8 mouse cellular contexts compared by ENCODE assay signal in the genomic region with DNA sequence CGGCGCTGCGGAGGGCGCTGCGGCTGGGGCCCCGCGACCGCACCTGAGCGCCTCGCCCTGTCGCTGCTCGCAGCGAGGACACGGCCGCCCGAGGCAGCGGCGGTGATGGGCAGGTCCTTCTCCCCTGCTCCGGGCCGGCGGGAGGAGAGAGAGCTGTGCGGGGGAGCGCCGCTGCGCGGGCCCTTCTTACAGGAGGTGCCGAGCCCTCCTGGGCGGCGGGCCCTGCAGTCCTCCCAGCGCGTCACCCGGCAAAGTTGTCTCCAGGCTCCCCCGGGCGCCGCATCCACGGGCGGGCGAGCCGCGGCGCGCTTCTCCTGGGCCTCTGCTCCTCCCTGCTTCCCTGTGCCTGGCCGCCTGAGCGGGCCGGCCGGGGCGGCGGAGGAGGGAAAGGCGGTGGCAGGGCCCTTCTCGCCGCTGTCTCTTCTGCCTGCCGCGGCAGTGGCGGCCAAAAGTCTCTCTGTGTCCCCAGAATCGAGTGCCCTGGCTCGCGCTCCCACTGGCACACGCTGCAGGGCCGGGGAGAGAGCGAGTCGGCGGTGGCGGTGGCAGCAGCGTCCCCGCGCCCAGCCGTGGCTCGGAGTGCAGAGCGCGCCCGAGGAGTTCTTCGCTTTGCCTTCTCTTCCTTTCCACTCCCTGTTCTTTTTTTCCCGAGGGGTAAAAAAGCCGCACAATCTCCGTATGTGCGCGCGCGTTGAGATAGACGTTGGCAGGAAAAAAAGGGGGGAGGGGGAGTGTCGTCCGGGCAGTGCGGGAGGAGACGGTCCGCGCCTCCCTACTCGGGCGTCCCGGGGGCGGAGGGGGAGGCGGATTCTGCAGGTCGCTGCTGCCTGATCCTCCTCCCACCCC. TPM values are rescaled to one million over a fixed set of nuclear protein-coding genes. Genes with fewer than 3 reads are reported as not detected.
A peak's percentile ranks its signal among the peaks of the same experiment; 100 is the strongest.
DNase-seq lines count a peak whose midpoint lies in the region; ATAC-seq lines count a peak whose summit lies in the region.

A gene (minus strand): TSS at position 673 of the 846 bp plus-strand sequence.

- H3K4me1 ChIP-seq in intestine, embryonic 16.5 days (ENCODE audit: control insufficient read depth, insufficient read depth, low read length), result peaks cover 21% of the 10 kb centered on the region
- peaks cover 21% of the 10 kb centered on the region; the same call in 1 of the 2 replicates for H3K4me1 ChIP-seq in liver, embryonic 15.5 days (replicated peaks)

- intact Hi-C loops in gastrocnemius, postnatal 14 days (cut with DNase I; ENCODE audit: low total_unique reads), result loop anchor here (5.0 kb wide), 1 partner anchor 334 kb away; no protein-coding TSS in a partner anchor

- peak within 1 kb of the TSS; percentile 100 for H3K4me2 ChIP-seq in intestine, embryonic 16.5 days (ENCODE audit: low read depth, low read length)
- peak within 1 kb of the TSS; percentile 70 for H3K4me2 ChIP-seq in liver, embryonic 15.5 days

- H3K36me3 ChIP-seq in intestine, embryonic 16.5 days (ENCODE audit: control insufficient read depth, insufficient read depth, low read length), result no peaks in the 10 kb centered on the region
- H3K36me3 ChIP-seq in liver, embryonic 15.5 days (replicated peaks), result no peaks in the 10 kb centered on the region

- H3K4me3 ChIP-seq in intestine, embryonic 16.5 days (ENCODE audit: low read length), result peak within 1 kb of the TSS; percentile 70
- H3K4me3 ChIP-seq in liver, embryonic 15.5 days (replicated peaks), result peak within 1 kb of the TSS; percentile 50

- H3K27ac ChIP-seq in intestine, embryonic 16.5 days (ENCODE audit: low read length), result no peak within 1 kb of the TSS
- no peak within 1 kb of the TSS for H3K27ac ChIP-seq in liver, embryonic 15.5 days (replicated peaks)

- WGBS in intestine, embryonic 16.5 days, result under 1% methylated on average over 87 of the region's 92 CpGs
- under 1% methylated on average over 78 of the region's 92 CpGs for WGBS in liver, embryonic 15.5 days (ENCODE audit: insufficient replicate concordance)

- ATAC-seq in intestine, embryonic 16.5 days, result peak; percentile 46
- 0 out of 2 replicates have a peak, but pooled peaks have one; percentile 9 for ATAC-seq in liver, embryonic 15.5 days (ENCODE audit: insufficient read depth)

- no peaks in the 10 kb centered on the region for H3K9me3 ChIP-seq in intestine, embryonic 16.5 days (ENCODE audit: control insufficient read depth, low read length)
- H3K9me3 ChIP-seq in liver, embryonic 15.5 days (replicated peaks), result no peaks in the 10 kb centered on the region

- H3K9ac ChIP-seq in intestine, embryonic 16.5 days (ENCODE audit: low read depth, low read length), result peak within 1 kb of the TSS; percentile 63
- no peak within 1 kb of the TSS for H3K9ac ChIP-seq in liver, embryonic 15.5 days

- H3K27me3 ChIP-seq in intestine, embryonic 16.5 days (replicated peaks; ENCODE audit: control insufficient read depth, insufficient read depth, low read length), result peaks cover 75% of the 10 kb centered on the region
- peaks cover 91% of the 10 kb centered on the region for H3K27me3 ChIP-seq in liver, embryonic 15.5 days

- DNase-seq in layer of hippocampus, postnatal 10 days (ENCODE audit: low spot score in 2 of 2), result peak; percentile 53 to 68
- no peak for DNase-seq in layer of hippocampus, adult 11-12 months (ENCODE audit: low spot score)
- DNase-seq in cerebellum, postnatal 10 days, result peak; percentile 62 to 67
- peak; percentile 26 for DNase-seq in gastrocnemius, postnatal 14 days
- peak; percentile 21 for DNase-seq in ovary, postnatal 10 days (ENCODE audit: low spot score)
- DNase-seq in thymus, postnatal 36 days, result no peak

RNA-seq across cellular contexts. Expression of the gene that starts here (rescaled TPM):
- 10 to 100 TPM; 17.2 to 17.3 TPM for total RNA-seq in layer of hippocampus, postnatal 10 days (2021)
- under 1 TPM; 0.16 to 0.53 TPM for total RNA-seq in gastrocnemius, postnatal 14 days (2021)
- 0.16 and 0.18 TPM in 2 replicates for polyA plus RNA-seq in intestine, embryonic 16.5 days (2015; fragmentation: Nextera tagmentation; extraction: Ambion mirVana)
- 0.09 TPM in 2 replicates for polyA plus RNA-seq in liver, embryonic 15.5 days (2015; fragmentation: Nextera tagmentation; extraction: Ambion mirVana)

Comparison
In these comparisons a context has a peak if more than half of its experiments do, and no peak if none do; other contexts are left out.
1. RNA of the gene that starts here (total RNA-seq): 17.2 to 17.3 TPM in layer of hippocampus, postnatal 10 days; 0.16 to 0.53 TPM in gastrocnemius, postnatal 14 days; every median in the first group is over 10 times any median in the second.
2. DNase-seq: peak in layer of hippocampus, postnatal 10 days (2 of 2), cerebellum, postnatal 10 days (2 of 2) and ovary, postnatal 10 days (single experiment); none in layer of hippocampus, adult 11-12 months (single experiment) and thymus, postnatal 36 days (0 of 2).
3. Peak in DNase-seq in gastrocnemius, postnatal 14 days; RNA of the gene not detected or under 1 TPM.
4. Peak in ATAC-seq, H3K4me3 ChIP-seq, H3K9ac ChIP-seq and H3K4me2 ChIP-seq in intestine, embryonic 16.5 days; RNA of the gene not detected or under 1 TPM.
5. Peak in ATAC-seq, H3K4me3 ChIP-seq and H3K4me2 ChIP-seq in liver, embryonic 15.5 days; RNA of the gene not detected or under 1 TPM.